In the genomic region with DNA sequence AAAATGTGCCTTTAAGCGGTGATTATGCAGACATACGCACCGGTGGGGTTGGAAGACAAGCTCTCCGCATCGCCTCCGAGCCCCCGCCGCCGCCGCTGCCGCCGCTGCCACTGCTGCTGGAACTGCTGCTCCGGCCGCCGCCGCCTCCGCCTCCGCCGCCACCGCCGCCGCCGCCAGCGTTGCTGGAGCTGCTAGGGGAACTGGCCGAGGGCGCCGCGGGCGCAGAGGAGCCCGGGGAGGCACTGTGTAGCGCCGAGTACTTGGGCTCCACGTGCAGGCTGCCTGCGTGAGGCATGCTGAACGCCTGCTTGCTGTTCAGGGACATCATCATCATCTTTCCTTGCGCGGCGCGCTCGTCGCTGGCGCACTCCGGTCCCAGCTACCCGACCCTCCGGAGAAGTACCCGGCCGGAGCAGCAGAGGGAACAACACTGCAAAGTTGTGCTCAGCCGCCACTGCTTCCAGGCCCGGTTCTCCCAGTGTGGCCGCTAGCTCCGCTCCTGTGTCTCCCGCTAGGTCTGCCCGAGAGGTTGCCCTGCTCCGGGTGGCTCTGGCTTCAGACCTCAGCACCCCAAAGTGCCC, we compare ENCODE assay signal across 9 mouse cellular contexts. TPM values are rescaled to one million over a fixed set of nuclear protein-coding genes. Genes with fewer than 3 reads are reported as not detected.
DNase-seq lines count a peak whose midpoint lies in the region; ATAC-seq and TF ChIP-seq lines count a peak whose summit lies in the region.
"Had no signal": no experiment of that assay in that cellular context is flagged by ENCODE, and none has a peak within 500 bp of the region (broad histone marks: within the 10 kb centered on the region; RNA-seq: fewer than 3 reads in every experiment).

TSS of gene Pou4f2 (minus strand) at position 575 of the 581 bp plus-strand sequence.

- H3K27ac ChIP-seq in layer of hippocampus, adult 2 months, result no peak within 1 kb of the TSS
- H3K27ac ChIP-seq in forebrain, embryonic 13.5 days, result no peak within 1 kb of the TSS
- peak within 1 kb of the TSS; percentile 57 for H3K27ac ChIP-seq in neural tube, embryonic 13.5 days (replicated peaks)

- peak in 1 of 2 experiments; percentile 4 for DNase-seq in layer of hippocampus, adult 2 months (ENCODE audit: low spot score in 2 of 2)
- no peak for DNase-seq in layer of hippocampus, postnatal 36 days
- DNase-seq in brain, adult 2 months (ENCODE audit: low read depth, low spot score), result peak; percentile 20
- DNase-seq in left cerebral cortex, postnatal 25 days (ENCODE audit: low spot score in 2 of 2), result peak; percentile 26 to 37
- DNase-seq in spleen, adult 12 weeks (ENCODE audit: low spot score), result no peak
- DNase-seq in T-cell, adult 2 months (ENCODE audit: low spot score), result no peak

- peak within 1 kb of the TSS; percentile 43 for H3K9ac ChIP-seq in forebrain, embryonic 13.5 days
- H3K9ac ChIP-seq in neural tube, embryonic 13.5 days, result peak within 1 kb of the TSS; percentile 63

- H3K4me2 ChIP-seq in forebrain, embryonic 13.5 days, result peak within 1 kb of the TSS; percentile 78
- peak within 1 kb of the TSS; percentile 73 for H3K4me2 ChIP-seq in neural tube, embryonic 13.5 days

- peak within 1 kb of the TSS; percentile 8; the same call in 1 of the 2 replicates for H3K4me3 ChIP-seq in layer of hippocampus, adult 2 months
- H3K4me3 ChIP-seq in forebrain, embryonic 13.5 days, result peak within 1 kb of the TSS; percentile 41
- peak within 1 kb of the TSS; percentile 46 for H3K4me3 ChIP-seq in neural tube, embryonic 13.5 days

- no peaks in the 10 kb centered on the region for H3K36me3 ChIP-seq in forebrain, embryonic 13.5 days (ENCODE audit: poor library complexity, severe bottlenecking)
- no peaks in the 10 kb centered on the region for H3K36me3 ChIP-seq in neural tube, embryonic 13.5 days

- TF ChIP-seq CTCF in layer of hippocampus, adult 2 months (conservative IDR thresholded peaks at IDR 0.05), result no peak

- no peaks in the 10 kb centered on the region; the same call in 1 of the 2 replicates for H3K9me3 ChIP-seq in forebrain, embryonic 13.5 days (replicated peaks)
- H3K9me3 ChIP-seq in neural tube, embryonic 13.5 days, result no peaks in the 10 kb centered on the region

- H3K4me1 ChIP-seq in forebrain, embryonic 13.5 days, result peaks cover 32% of the 10 kb centered on the region
- H3K4me1 ChIP-seq in neural tube, embryonic 13.5 days (replicated peaks), result peaks cover 43% of the 10 kb centered on the region

- peak; percentile 79 for ATAC-seq in forebrain, embryonic 13.5 days
- peak; percentile 66 for ATAC-seq in neural tube, embryonic 13.5 days (ENCODE audit: low read depth)

- intact Hi-C loops in left cerebral cortex, postnatal 25 days (cut with DNase I), result no loop called here

- peaks cover 93% of the 10 kb centered on the region for H3K27me3 ChIP-seq in forebrain, embryonic 13.5 days
- H3K27me3 ChIP-seq in neural tube, embryonic 13.5 days, result peaks cover 94% of the 10 kb centered on the region

- under 1% methylated on average over 40 of the region's 54 CpGs for WGBS in forebrain, embryonic 13.5 days
- WGBS in neural tube, embryonic 13.5 days, result under 1% methylated on average over 52 of the region's 54 CpGs

RNA-seq across cellular contexts. Expression of gene Pou4f2, which starts in this region (rescaled TPM):
- total RNA-seq in layer of hippocampus, adult 2 months (2021), result not detected
- not detected for total RNA-seq in layer of hippocampus, postnatal 36 days (2021)
- polyA plus RNA-seq in forebrain, embryonic 13.5 days (2015; fragmentation: Nextera tagmentation; extraction: Ambion mirVana), result 0.05 TPM in 1 of 2 replicates, not detected in the other
- not detected for total RNA-seq in left cerebral cortex, postnatal 25 days (2021)
- polyA plus RNA-seq in neural tube, embryonic 13.5 days (2015; fragmentation: Nextera tagmentation; extraction: Ambion mirVana), result 5.1 and 6.8 TPM in 2 replicates
- polyA plus RNA-seq: liver, embryonic 16.5 days had no signal

Comparison
In these comparisons a context has a peak if more than half of its experiments do, and no peak if none do; other contexts are left out.
1. Peak in ATAC-seq, H3K4me3 ChIP-seq, H3K9ac ChIP-seq and H3K4me2 ChIP-seq in forebrain, embryonic 13.5 days; RNA of the gene not detected or under 1 TPM.
2. Peak in DNase-seq in left cerebral cortex, postnatal 25 days; RNA of the gene not detected or under 1 TPM.